Mouse (Mus musculus): ENCODE measurements around the gene Vmn1r86. TPM values are rescaled to one million over a fixed set of nuclear protein-coding genes. Genes with fewer than 3 reads are reported as not detected.
A peak's percentile ranks its signal among the peaks of the same experiment; 100 is the strongest.
"Not testable (repeated sequence)": the region's sequence is repeated elsewhere in the genome, so short reads cannot be mapped to it uniquely, and the experiment has no call there.

Gene Vmn1r86
- not detected for total RNA-seq (2021)
- long read RNA-seq, experiment 1 = 0 reads
- long read RNA-seq, experiment 2 = 0 reads

GRCm38 (mm10) chr7:13119817-13120216 lies at the start of gene Vmn1r86:
Vmn1r86 (minus strand) TSS chr7:13119917.
- no peak for DNase-seq
- intact Hi-C loops (cut with DNase I) = no loop called here

DNA sequence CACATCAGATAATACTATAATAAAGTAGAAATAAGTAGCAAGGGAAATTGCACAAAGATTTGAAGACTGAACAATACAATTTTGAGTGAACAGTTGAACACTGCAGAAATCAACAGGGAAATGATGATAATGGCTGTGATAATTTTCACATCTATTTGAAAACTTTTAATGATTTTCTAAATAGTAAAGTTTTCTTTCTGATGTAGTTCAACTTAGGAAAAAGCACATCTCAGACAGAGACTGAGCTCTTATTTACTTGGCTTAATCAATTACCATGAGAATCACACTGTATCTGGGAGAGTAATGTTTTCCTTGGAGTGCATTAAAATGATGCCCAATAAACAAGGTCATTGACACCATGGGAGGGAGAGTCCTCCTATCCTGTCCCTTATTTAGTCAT lies 39.6 kb upstream of the Vmn1r86 start, which contains the start of gene Vmn1r88:
TSS of gene Vmn1r88 (plus strand) at position 301 of the 400 bp plus-strand sequence.
- no peak for DNase-seq
- intact Hi-C loops (cut with DNase I) = no loop called here

DNA sequence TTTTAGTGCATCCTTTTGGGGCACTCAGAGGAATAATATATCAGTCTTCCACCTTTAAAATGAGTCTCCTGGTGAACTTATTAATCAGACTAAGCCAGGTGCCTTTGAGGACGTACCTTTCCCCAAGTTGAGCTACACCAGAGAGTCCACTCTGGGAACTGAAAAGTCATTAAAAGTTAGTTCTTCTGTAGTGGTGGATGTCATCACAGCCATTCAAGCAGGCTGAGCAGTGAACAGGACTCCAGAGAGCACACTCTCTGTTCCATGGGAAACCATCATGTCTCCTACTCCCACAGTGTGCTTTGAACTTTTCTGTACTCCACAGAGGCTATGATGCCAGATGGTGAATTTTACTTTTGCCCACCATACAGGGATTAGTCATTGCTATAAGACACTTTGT lies 20.3 kb upstream of the Vmn1r86 start, which contains the start of gene Vmn1r87:
TSS of gene Vmn1r87 (minus strand) at position 101 of the 400 bp plus-strand sequence.
- no peak for DNase-seq
- intact Hi-C loops (cut with DNase I) = no loop called here

GRCm38 (mm10) chr7:13137340-13137739 lies 17.6 kb upstream of the Vmn1r86 start:
- intact Hi-C loops (cut with DNase I) = no loop called here
- no peak for DNase-seq

DNA sequence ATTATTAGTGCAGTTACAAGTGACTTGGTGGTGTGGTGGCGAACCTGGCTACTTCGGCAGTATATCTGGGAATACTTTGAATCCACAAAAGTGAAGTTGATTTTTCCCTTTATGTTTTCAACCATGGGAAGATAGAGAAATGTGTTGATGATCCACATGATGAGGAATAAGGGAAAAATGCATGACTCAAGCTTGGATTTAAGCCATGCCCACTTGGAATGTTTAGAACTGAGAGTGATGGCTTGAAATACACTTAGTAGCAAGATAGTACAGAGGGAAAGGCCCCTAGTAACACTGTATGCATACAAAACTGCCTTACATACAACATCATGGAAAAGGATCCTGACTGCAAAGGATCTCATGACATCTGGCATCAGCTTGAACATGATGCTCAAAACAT lies 12.1 kb upstream of the Vmn1r86 start:
- intact Hi-C loops (cut with DNase I) = no loop called here
- DNase-seq = no peak

DNA sequence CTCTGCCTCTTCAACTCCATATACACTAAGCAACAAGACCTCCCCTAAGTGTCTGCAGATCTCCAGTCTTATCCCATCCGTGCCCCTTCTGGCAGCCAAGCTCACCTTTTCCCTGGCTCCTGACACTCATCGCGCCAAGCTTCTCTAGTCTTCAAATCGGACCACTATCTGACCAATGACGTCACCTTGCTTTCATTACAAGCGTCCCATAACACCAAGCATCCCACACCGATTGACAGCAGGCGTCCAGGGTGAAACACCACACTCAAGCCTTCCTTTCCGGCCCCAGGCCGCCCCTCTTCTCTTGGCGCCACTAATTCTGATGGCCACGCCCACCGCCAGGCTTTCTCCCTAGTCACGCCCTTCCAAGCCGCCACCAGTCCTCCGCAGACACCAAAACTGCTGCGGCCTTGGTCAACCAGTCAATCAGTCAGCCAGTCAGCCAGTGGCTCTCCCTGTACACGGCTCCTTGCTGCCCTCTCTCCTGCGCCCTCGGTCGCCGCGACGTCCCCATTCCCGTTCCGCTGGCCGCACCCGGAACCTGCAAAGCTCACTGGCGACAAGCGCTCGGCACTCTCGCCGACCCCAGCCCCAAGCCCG lies 3.9 kb upstream of the Vmn1r86 start:
- not testable (repeated sequence) for DNase-seq

GRCm38 (mm10) chr7:13095073-13095472 lies 24.6 kb downstream of the Vmn1r86 start, which contains the start of gene Vmn1r85:
Vmn1r85 (minus strand) TSS chr7:13095173.
- intact Hi-C loops (cut with DNase I) = no loop called here
- no peak for DNase-seq

More for the DNA sequence above, 3.9 kb upstream of the Vmn1r86 start:
- intact Hi-C loops (cut with DNase I) = not testable (repeated sequence)

GRCm38 (mm10) chr7:13072293-13072692 lies 47.4 kb downstream of the Vmn1r86 start:
- intact Hi-C loops (cut with DNase I) = no loop called here
- DNase-seq = no peak

DNA sequence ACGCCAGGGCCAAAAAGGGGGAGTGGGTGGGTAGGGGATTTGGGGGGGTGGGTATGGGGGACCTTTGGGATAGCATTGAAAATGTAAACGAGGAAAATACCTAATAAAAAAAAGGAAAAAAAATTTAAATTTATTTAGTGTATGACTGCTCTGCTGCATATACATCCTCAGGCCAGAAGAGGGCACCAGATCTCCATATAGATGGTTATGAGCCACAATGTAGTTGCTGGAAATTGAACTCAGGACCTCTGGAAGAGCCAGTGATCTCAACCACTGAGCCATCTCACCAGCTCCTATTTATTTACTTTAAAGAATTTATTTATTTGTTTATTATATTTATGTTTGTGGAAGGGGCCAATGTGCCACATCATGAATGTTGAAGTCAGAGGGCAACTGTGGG lies 56.3 kb downstream of the Vmn1r86 start:
- not testable (repeated sequence) for DNase-seq
- intact Hi-C loops (cut with DNase I) = loop anchor here (10.0 kb wide), 1 partner anchor 1251 kb away; no protein-coding TSS in a partner anchor

GRCm38 (mm10) chr7:13059536-13059935 lies 60.2 kb downstream of the Vmn1r86 start:
- DNase-seq = no peak
- intact Hi-C loops (cut with DNase I) = no loop called here

GRCm38 (mm10) chr7:13056913-13057700 lies 62.6 kb downstream of the Vmn1r86 start:
- no peak for DNase-seq
- intact Hi-C loops (cut with DNase I) = no loop called here

- DNase-seq = peak; percentile 87 to 90
- intact Hi-C loops (cut with DNase I) = loop anchor here (5.0 kb wide), 1 partner anchor 223 kb away; the partner anchor contains the start of genes Lig1 and Zswim9
Observed at GRCm38 (mm10) chr7:13054287-13055010, 65.3 kb downstream of the Vmn1r86 start, which contains the start of gene Mzf1. Mzf1 (minus strand) TSS chr7:13054764.

GRCm38 (mm10) chr7:13053961-13054286 lies 65.8 kb downstream of the Vmn1r86 start:
- DNase-seq = no peak

GRCm38 (mm10) chr7:13053501-13053900 lies 66.2 kb downstream of the Vmn1r86 start:
- intact Hi-C loops (cut with DNase I) = loop anchor here (5.0 kb wide), 1 partner anchor 224 kb away; the partner anchor contains the start of genes Lig1 and Zswim9
- no peak for DNase-seq

More at GRCm38 (mm10) chr7:13053961-13054286, 65.8 kb downstream of the Vmn1r86 start:
- intact Hi-C loops (cut with DNase I) = loop anchor here (5.0 kb wide), 1 partner anchor 223 kb away; the partner anchor contains the start of genes Lig1 and Zswim9

- intact Hi-C loops (cut with DNase I) = loop anchor here (5.0 kb wide), 1 partner anchor 224 kb away; the partner anchor contains the start of genes Lig1 and Zswim9
- no peak for DNase-seq
Observed at GRCm38 (mm10) chr7:13053001-13053400, 66.7 kb downstream of the Vmn1r86 start.

Other genes with a start within 250 kb of the Vmn1r86 start
- 1 to 10 TPM; 3.9 to 4.0 TPM for gene Zfp128, start 238.7 kb downstream of the Vmn1r86 start, total RNA-seq (2021)
- 1 to 10 TPM; 6.6 to 6.8 TPM for gene Zscan22, start 222.1 kb downstream of the Vmn1r86 start, total RNA-seq (2021)
- 100 to 1,000 TPM; 536 to 584 TPM for gene Rps5, start 197.6 kb downstream of the Vmn1r86 start, total RNA-seq (2021)
- under 1 TPM; 0.22 to 0.29 TPM for gene Rnf225, start 192.5 kb downstream of the Vmn1r86 start, total RNA-seq (2021)
- gene Zfp324, start 154.1 kb downstream of the Vmn1r86 start, total RNA-seq (2021) = 1 to 10 TPM; 4.1 to 4.5 TPM
- 1 to 10 TPM; 2.6 to 3.3 TPM for gene Zfp446, start 142.1 kb downstream of the Vmn1r86 start, total RNA-seq (2021)
- gene Slc27a5, start 121.7 kb downstream of the Vmn1r86 start, total RNA-seq (2021) = not detected
- 100 to 1,000 TPM; 115 TPM for gene Trim28, start 120.8 kb downstream of the Vmn1r86 start, total RNA-seq (2021)
- gene Zbtb45, start 109.9 kb downstream of the Vmn1r86 start, total RNA-seq (2021) = 1 to 10 TPM; 8.4 to 9.2 TPM
- gene Chmp2a, start 85.1 kb downstream of the Vmn1r86 start, total RNA-seq (2021) = 100 to 1,000 TPM; 129 to 130 TPM
- 100 to 1,000 TPM; 179 TPM for gene Ube2m, start 81.6 kb downstream of the Vmn1r86 start, total RNA-seq (2021)
- gene Mzf1, start 65.2 kb downstream of the Vmn1r86 start, total RNA-seq (2021) = 1 to 10 TPM in 1 of 2 experiments, under 1 TPM in 1; 0.73 to 1.0 TPM
- gene Vmn1r85, start 24.7 kb downstream of the Vmn1r86 start, total RNA-seq (2021) = not detected
- gene Vmn1r87, start 20.2 kb upstream of the Vmn1r86 start, total RNA-seq (2021) = not detected
- gene Vmn1r88, start 39.7 kb upstream of the Vmn1r86 start, total RNA-seq (2021) = under 1 TPM; 0.07 TPM
- not detected for gene Vmn1r89, start 93.1 kb upstream of the Vmn1r86 start, total RNA-seq (2021)
- gene Lig1, start 157.4 kb upstream of the Vmn1r86 start, total RNA-seq (2021) = 1 to 10 TPM; 4.9 to 7.0 TPM
- 1 to 10 TPM; 5.9 to 6.4 TPM for gene Zswim9, start 158.8 kb upstream of the Vmn1r86 start, total RNA-seq (2021)
- gene Pla2g4c, start 204.7 kb upstream of the Vmn1r86 start, total RNA-seq (2021) = under 1 TPM in 1 of 2 experiments, not detected in 1; 0.10 TPM

Data from heart, postnatal 14 days (tissue).